Mouse (Mus musculus): Measurements from ENCODE around the gene Clp1.

Clp1 gene

GRCm38 (mm10) chr2:84727172-84727858, at the start of gene Clp1:
Clp1 (minus strand) TSS chr2:84727350.
- DNase-seq (ENCODE audit: low spot score in 2 of 2): peak; percentile 94 to 97

- peak in 1 of 2 experiments; percentile 49 for DNase-seq (ENCODE audit: low spot score in 2 of 2)
Measured at GRCm38 (mm10) chr2:84775665-84776064, 48.5 kb upstream of the Clp1 start.

- DNase-seq (ENCODE audit: low spot score in 2 of 2): no peak
Measured at GRCm38 (mm10) chr2:84775241-84775640, 48.1 kb upstream of the Clp1 start, which contains the start of gene Serping1. Serping1 (minus strand) TSS chr2:84775444.

GRCm38 (mm10) chr2:84774751-84775150, 47.6 kb upstream of the Clp1 start:
- DNase-seq (ENCODE audit: low spot score in 2 of 2): peak; percentile 62 to 84

- no peak for DNase-seq (ENCODE audit: low spot score in 2 of 2)
Measured at GRCm38 (mm10) chr2:84773195-84773594, 46.0 kb upstream of the Clp1 start.

- DNase-seq (ENCODE audit: low spot score in 2 of 2): no peak
Measured at GRCm38 (mm10) chr2:84772454-84772853, 45.3 kb upstream of the Clp1 start.

- peak in 1 of 2 experiments; percentile 54 for DNase-seq (ENCODE audit: low spot score in 2 of 2)
Measured at GRCm38 (mm10) chr2:84770501-84770900, 43.4 kb upstream of the Clp1 start.

GRCm38 (mm10) chr2:84762818-84763217, 35.7 kb upstream of the Clp1 start:
- DNase-seq (ENCODE audit: low spot score in 2 of 2): no peak

- no peak for DNase-seq (ENCODE audit: low spot score in 2 of 2)
Measured at GRCm38 (mm10) chr2:84762295-84762694, 35.1 kb upstream of the Clp1 start.

- no peak for DNase-seq (ENCODE audit: low spot score in 2 of 2)
Measured at GRCm38 (mm10) chr2:84761840-84762239, 34.7 kb upstream of the Clp1 start.

GRCm38 (mm10) chr2:84761309-84761708, 34.2 kb upstream of the Clp1 start:
- DNase-seq (ENCODE audit: low spot score in 2 of 2): no peak

GRCm38 (mm10) chr2:84760777-84761176, 33.6 kb upstream of the Clp1 start:
- no peak for DNase-seq (ENCODE audit: low spot score in 2 of 2)

GRCm38 (mm10) chr2:84758542-84759127, 31.5 kb upstream of the Clp1 start:
- DNase-seq (ENCODE audit: low spot score in 2 of 2): no peak

GRCm38 (mm10) chr2:84757026-84757682, 30.0 kb upstream of the Clp1 start:
- DNase-seq (ENCODE audit: low spot score in 2 of 2): no peak

- no peak for DNase-seq (ENCODE audit: low spot score in 2 of 2)
Measured at GRCm38 (mm10) chr2:84756245-84756644, 29.1 kb upstream of the Clp1 start.

- no peak for DNase-seq (ENCODE audit: low spot score in 2 of 2)
Measured at GRCm38 (mm10) chr2:84750115-84750514, 23.0 kb upstream of the Clp1 start.

GRCm38 (mm10) chr2:84744126-84744525, 17.0 kb upstream of the Clp1 start:
- no peak for DNase-seq (ENCODE audit: low spot score in 2 of 2)

GRCm38 (mm10) chr2:84743561-84743960, 16.4 kb upstream of the Clp1 start, which contains the start of gene Gm19426:
Gm19426 (minus strand) TSS chr2:84743655.
- DNase-seq (ENCODE audit: low spot score in 2 of 2): peak in 1 of 2 experiments; percentile 54

- DNase-seq (ENCODE audit: low spot score in 2 of 2): peak in 1 of 2 experiments; percentile 11
Measured at GRCm38 (mm10) chr2:84742451-84743283, 15.5 kb upstream of the Clp1 start.

- DNase-seq (ENCODE audit: low spot score in 2 of 2): peak in 1 of 2 experiments; percentile 42
Measured at GRCm38 (mm10) chr2:84741841-84742450, 14.8 kb upstream of the Clp1 start.

GRCm38 (mm10) chr2:84740608-84741333, 13.6 kb upstream of the Clp1 start:
- no peak for DNase-seq (ENCODE audit: low spot score in 2 of 2)
